Mouse (Mus musculus) liver, embryonic 12.5 days (tissue): Measurements from ENCODE around the gene Padi1. TPM values are rescaled to one million over a fixed set of nuclear protein-coding genes. Genes with fewer than 3 reads are reported as not detected.
A peak's percentile ranks its signal among the peaks of the same experiment; 100 is the strongest.

Source experiments
- ATAC-seq: fragments of 200-750 bp; cut with Nextera tagmentation; 2 replicates; pipeline ENCODE4 v1.8.0; 2017; ENCODE audit warnings: moderate number of reproducible peaks, mild to moderate bottlenecking, moderate library complexity
- H3K27ac ChIP-seq: fragments of 300-500 bp; sonication (generic); 2 replicates; pipeline ENCODE4 v1.5.1; 2016; ENCODE audit warnings: mild to moderate bottlenecking
- H3K27me3 ChIP-seq: fragments of 300-500 bp; sonication (generic); replicated peaks from 2 replicates; pipeline ENCODE4 v1.6.1; 2016; ENCODE audit warnings: mild to moderate bottlenecking, moderate library complexity
- H3K36me3 ChIP-seq: fragments of 300-500 bp; sonication (generic); 2 replicates; pipeline ENCODE4 v1.6.1; 2016; ENCODE audit warnings: mild to moderate bottlenecking, moderate library complexity
- H3K4me1 ChIP-seq: fragments of 300-500 bp; sonication (generic); 2 replicates; pipeline ENCODE4 v1.6.1; 2016
- H3K4me2 ChIP-seq: fragments of 300-500 bp; sonication (generic); 2 replicates; pipeline ENCODE4 v1.6.1; 2016; ENCODE audit warnings: mild to moderate bottlenecking, moderate library complexity
- H3K4me3 ChIP-seq: fragments of 300-500 bp; sonication (generic); 2 replicates; pipeline ENCODE4 v1.5.1; 2016; ENCODE audit warnings: mild to moderate bottlenecking, moderate library complexity
- H3K9ac ChIP-seq: fragments of 300-500 bp; sonication (generic); 2 replicates; pipeline ENCODE4 v1.6.1; 2016; ENCODE audit warnings: mild to moderate bottlenecking, moderate library complexity
- H3K9me3 ChIP-seq: fragments of 300-500 bp; sonication (generic); replicated peaks from 2 replicates; pipeline ENCODE4 v1.6.1; 2016; ENCODE audit warnings: mild to moderate bottlenecking, moderate library complexity
- WGBS: fragments of 180-500 bp; shearing (Covaris S2); methylation state at CpG from one replicate; pipeline ENCODE4 v1.1.7; 2016; ENCODE audit not compliant: insufficient replicate concordance; 5-methylcytosine and 5-hydroxymethylcytosine counted together
- polyA plus RNA-seq: library from polyadenylated mRNA; unstranded; fragments of >200 nt; fragmentation: Nextera tagmentation; extraction: Ambion mirVana; gene quantifications from 2 replicates; pipeline ENCODE4 v1.2.1, GENCODE M21; 2016

Padi1 gene
- polyA plus RNA-seq, 1 experiment from 2014 or later = not detected

- Histone ChIP-seq H3K4me2 (no peak overlapping the region), H3K27ac (no peak overlapping the region), H3K27me3 (peaks cover 4% of the 10 kb centered on the region; the same call in 1 of the 2 replicates), H3K9ac (no peak overlapping the region), H3K4me1 (peaks cover 5% of the 10 kb centered on the region; the same call in 1 of the 2 replicates), H3K9me3 (no peaks in the 10 kb centered on the region), H3K4me3 (no peak overlapping the region), H3K36me3 (no peaks in the 10 kb centered on the region)
- 73% methylated on average over 10 of the region's 10 CpGs for WGBS
- ATAC-seq = no peak
Observed at GRCm38 (mm10) chr4:140775876-140776275, 69.7 kb downstream of the Padi1 start.

DNA sequence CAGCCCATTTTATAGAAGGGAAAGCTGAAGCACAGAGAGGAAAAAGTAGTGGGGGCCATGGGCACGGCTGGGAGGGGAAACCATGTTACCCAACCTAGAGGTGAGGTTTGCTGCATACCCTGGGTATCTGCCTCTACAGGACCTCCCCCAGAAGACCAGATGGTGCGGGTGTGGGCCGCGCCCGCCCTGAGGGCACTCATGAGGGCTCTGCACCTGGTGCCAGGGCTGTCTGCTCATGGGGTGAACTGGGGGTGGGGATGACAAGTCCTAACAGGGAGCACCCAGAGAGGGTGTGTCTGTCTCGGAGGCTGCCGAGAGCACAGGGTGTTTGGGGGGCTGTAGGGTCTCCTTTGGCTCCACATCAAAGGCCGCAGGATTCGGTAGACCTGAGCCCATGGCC is 70.7 kb downstream of the Padi1 start:
- no peak overlapping the region for H3K4me2 ChIP-seq
- peaks cover 4% of the 10 kb centered on the region; the same call in 1 of the 2 replicates for H3K27me3 ChIP-seq
- no peak overlapping the region for H3K4me3 ChIP-seq
- no peaks in the 10 kb centered on the region for H3K9me3 ChIP-seq
- peaks cover 14% of the 10 kb centered on the region for H3K4me1 ChIP-seq
- WGBS = 78% methylated on average over 9 of the region's 9 CpGs
- H3K9ac ChIP-seq = no peak overlapping the region
- no peak overlapping the region for H3K27ac ChIP-seq
- no peak for ATAC-seq
- H3K36me3 ChIP-seq = no peaks in the 10 kb centered on the region

- H3K36me3 ChIP-seq = no peaks in the 10 kb centered on the region
- no peak within 1 kb of the TSS for H3K9ac ChIP-seq
- peaks cover 4% of the 10 kb centered on the region; the same call in 1 of the 2 replicates for H3K27me3 ChIP-seq
- H3K4me1 ChIP-seq = peaks cover 18% of the 10 kb centered on the region
- H3K9me3 ChIP-seq = no peaks in the 10 kb centered on the region
- 70% methylated on average over 21 of the region's 21 CpGs for WGBS
- H3K4me2 ChIP-seq = no peak within 1 kb of the TSS
- H3K4me3 ChIP-seq = no peak within 1 kb of the TSS
- no peak within 1 kb of the TSS for H3K27ac ChIP-seq
- ATAC-seq = no peak
Observed at GRCm38 (mm10) chr4:140774025-140774800, 71.4 kb downstream of the Padi1 start, which contains the start of gene Padi4. TSS of gene Padi4 (minus strand) at chr4:140774236.

DNA sequence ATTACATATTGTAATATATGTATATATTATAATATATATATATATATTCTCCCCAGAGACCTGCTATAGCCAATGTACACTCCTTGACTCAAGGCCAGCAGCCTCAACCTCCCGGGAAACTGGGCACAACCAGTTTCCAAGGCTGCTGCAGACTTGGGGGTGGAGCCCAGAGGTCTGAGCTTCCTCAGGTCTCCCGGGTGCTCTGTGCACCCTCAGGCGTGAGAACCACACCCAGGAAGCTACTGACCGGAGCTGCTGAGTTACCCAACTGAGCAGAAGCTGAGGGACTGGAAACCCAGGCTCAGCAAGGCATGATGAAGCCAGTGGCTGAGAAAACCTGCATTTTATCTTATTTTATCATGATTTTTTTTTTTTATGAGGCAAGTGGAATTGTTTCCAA is 74.5 kb downstream of the Padi1 start:
- Histone ChIP-seq H3K4me3 (no peak overlapping the region), H3K9ac (no peak overlapping the region), H3K27me3 (peaks cover 16% of the 10 kb centered on the region), H3K27ac (no peak overlapping the region), H3K36me3 (no peaks in the 10 kb centered on the region), H3K9me3 (no peaks in the 10 kb centered on the region), H3K4me2 (no peak overlapping the region), H3K4me1 (peaks cover 21% of the 10 kb centered on the region)
- 6% methylated on average over 4 of the region's 4 CpGs for WGBS
- ATAC-seq = no peak

DNA sequence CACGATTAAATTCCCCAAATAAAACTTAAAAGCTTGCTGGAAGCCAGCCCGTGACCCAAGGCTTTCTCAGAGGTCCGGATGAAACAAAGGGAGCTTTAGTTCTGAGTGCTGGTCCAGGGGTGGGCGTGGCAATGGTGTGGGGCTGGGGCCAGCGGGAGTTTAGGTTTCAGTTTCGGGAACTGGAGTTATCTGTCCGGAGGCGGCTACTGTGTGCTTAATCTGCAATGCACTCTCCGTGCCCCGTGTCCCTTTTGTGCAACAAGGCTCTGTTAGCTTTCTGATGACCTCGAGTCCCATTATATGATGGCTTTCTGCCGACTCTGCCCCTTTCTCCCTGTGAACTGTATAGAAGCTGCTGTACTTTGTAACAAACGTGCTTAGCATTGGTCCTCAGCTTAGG is 75.1 kb downstream of the Padi1 start:
- peak overlapping the region; percentile 43 for H3K4me3 ChIP-seq
- H3K27me3 ChIP-seq = peaks cover 16% of the 10 kb centered on the region
- ATAC-seq = peak; percentile 45
- WGBS = 7% methylated on average over 13 of the region's 13 CpGs
- H3K36me3 ChIP-seq = no peaks in the 10 kb centered on the region
- H3K9me3 ChIP-seq = no peaks in the 10 kb centered on the region
- H3K27ac ChIP-seq = peak overlapping the region; percentile 25; the same call in 1 of the 2 replicates
- peak overlapping the region; percentile 63 for H3K4me2 ChIP-seq
- H3K9ac ChIP-seq = 0 out of 2 replicates have a peak overlapping the region, but pooled peaks have one; percentile 7
- peaks cover 21% of the 10 kb centered on the region for H3K4me1 ChIP-seq

GRCm38 (mm10) chr4:140768973-140769372 is 76.6 kb downstream of the Padi1 start:
- Histone ChIP-seq H3K4me3 (no peak overlapping the region), H3K9ac (no peak overlapping the region), H3K36me3 (no peaks in the 10 kb centered on the region), H3K4me2 (no peak overlapping the region), H3K27ac (no peak overlapping the region), H3K9me3 (no peaks in the 10 kb centered on the region), H3K4me1 (peaks cover 21% of the 10 kb centered on the region), H3K27me3 (peaks cover 12% of the 10 kb centered on the region)
- 74% methylated on average over 5 of the region's 5 CpGs for WGBS
- ATAC-seq = peak; percentile 43

DNA sequence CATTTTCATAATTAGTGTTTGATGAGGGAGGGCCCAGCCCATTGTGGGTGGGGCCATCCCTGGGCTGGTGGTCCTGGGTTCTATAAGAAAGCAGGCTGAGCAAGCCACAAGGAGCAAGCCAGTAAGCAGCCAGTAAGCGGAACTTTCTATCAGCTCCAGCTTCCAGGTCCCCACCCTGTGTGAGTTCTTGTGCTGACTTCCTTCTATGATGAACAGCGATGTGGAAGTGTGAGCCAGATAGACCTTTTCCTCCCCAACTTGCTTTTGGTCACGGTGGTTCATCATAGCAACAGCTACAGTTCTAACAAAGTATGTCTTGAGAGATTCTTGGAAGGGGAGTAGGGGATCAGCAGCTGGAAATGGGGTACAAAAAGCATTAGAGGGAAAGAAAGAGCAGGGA is 79.6 kb downstream of the Padi1 start:
- no peak overlapping the region for H3K4me2 ChIP-seq
- H3K9me3 ChIP-seq = no peaks in the 10 kb centered on the region
- no peak overlapping the region for H3K4me3 ChIP-seq
- no peak overlapping the region for H3K9ac ChIP-seq
- H3K4me1 ChIP-seq = peaks cover 16% of the 10 kb centered on the region
- ATAC-seq = no peak
- no peaks in the 10 kb centered on the region for H3K36me3 ChIP-seq
- H3K27ac ChIP-seq = no peak overlapping the region
- peaks cover 12% of the 10 kb centered on the region for H3K27me3 ChIP-seq
- WGBS = 38% methylated on average over 3 of the region's 3 CpGs

DNA sequence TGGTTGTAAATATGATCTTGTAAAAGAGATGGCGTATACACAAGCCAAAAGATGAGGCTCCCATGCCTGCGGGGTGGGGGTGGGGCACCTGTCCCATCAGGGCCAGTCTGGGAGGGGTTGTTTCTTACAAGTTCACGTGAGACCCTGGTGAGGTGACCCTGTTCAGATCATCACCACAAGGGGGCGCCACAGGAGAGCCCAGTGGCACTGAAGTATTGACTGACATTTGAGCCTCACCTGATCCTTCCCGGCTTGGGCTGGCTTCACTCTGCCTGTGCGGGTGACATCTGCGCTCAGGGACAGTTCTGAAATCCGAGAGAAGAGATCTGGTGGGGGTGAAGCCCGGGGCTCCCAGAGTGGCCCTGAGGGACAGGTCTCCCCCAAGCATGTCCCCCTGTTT is 82.4 kb downstream of the Padi1 start:
- Histone ChIP-seq H3K4me1 (no peaks in the 10 kb centered on the region; the same call in 1 of the 2 replicates), H3K36me3 (no peaks in the 10 kb centered on the region), H3K27me3 (peaks cover 7% of the 10 kb centered on the region), H3K9me3 (no peaks in the 10 kb centered on the region), H3K9ac (no peak overlapping the region), H3K4me3 (no peak overlapping the region), H3K27ac (no peak overlapping the region), H3K4me2 (no peak overlapping the region)
- WGBS = 11% methylated on average over 9 of the region's 9 CpGs
- ATAC-seq = no peak

Other genes with a start within 250 kb of the Padi1 start
- gene Arhgef10l, start 179.8 kb downstream of the Padi1 start, polyA plus RNA-seq = 3.5 and 3.7 TPM in 2 replicates
- 100 and 102 TPM in 2 replicates for gene Rcc2, start 145.2 kb downstream of the Padi1 start, polyA plus RNA-seq
- not detected in 2 replicates for gene Padi6, start 103.1 kb downstream of the Padi1 start, polyA plus RNA-seq
- gene Padi4, start 71.5 kb downstream of the Padi1 start, polyA plus RNA-seq = 0.63 and 0.91 TPM in 2 replicates
- gene Padi3, start 35.1 kb downstream of the Padi1 start, polyA plus RNA-seq = 0.37 and 0.47 TPM in 2 replicates
- 2.5 and 3.7 TPM in 2 replicates for gene Padi2, start 60.6 kb upstream of the Padi1 start, polyA plus RNA-seq
- 241 and 248 TPM in 2 replicates for gene Sdhb, start 115.4 kb upstream of the Padi1 start, polyA plus RNA-seq
- 30.8 and 31.4 TPM in 2 replicates for gene Atp13a2, start 141.1 kb upstream of the Padi1 start, polyA plus RNA-seq
- gene Mfap2, start 164.6 kb upstream of the Padi1 start, polyA plus RNA-seq = 40.7 and 46.7 TPM in 2 replicates
- 1.8 and 2.0 TPM in 2 replicates for gene Crocc, start 214.8 kb upstream of the Padi1 start, polyA plus RNA-seq
- 136 and 143 TPM in 2 replicates for gene Necap2, start 232.6 kb upstream of the Padi1 start, polyA plus RNA-seq
- 0.05 TPM in 1 of 2 replicates, not detected in the other for gene Spata21, start 242.6 kb upstream of the Padi1 start, polyA plus RNA-seq